Mouse (Mus musculus) MEL (cell line): ENCODE data around the gene Tmem237. TPM values are rescaled to one million over a fixed set of nuclear protein-coding genes. Genes with fewer than 3 reads are reported as not detected.

Experiments
- DNase-seq: peaks from one replicate; pipeline ENCODE4 v3.0.0; 2011; ENCODE audit warnings: low read depth, low spot score
- H3K27ac ChIP-seq: 2 replicates; pipeline ENCODE4 v1.5.1; 2012; ENCODE audit warnings: low read depth, mild to moderate bottlenecking, control low read depth, low read length, moderate library complexity; ENCODE audit not compliant: control insufficient read depth
- H3K27me3 ChIP-seq, 2 experiments: fragments of 150-350 bp in 1 of 2; sonication (generic) in 1 of 2; 2 replicates each; pipeline ENCODE4 v1.6.1; 2012; ENCODE audit warnings: low read length in 2 of 2, mild to moderate bottlenecking in 2 of 2, improper control_type of control experiment in 1 of 2, moderate library complexity in 1 of 2; ENCODE audit not compliant: insufficient read depth in 2 of 2, control insufficient read depth in 1 of 2
- H3K36me3 ChIP-seq, 2 experiments: 2 replicates each; pipeline ENCODE4 v1.6.1; 2012 to 2014; ENCODE audit warnings: low read length in 2 of 2, improper control_type of control experiment in 1 of 2, inconsistent platforms in 1 of 2, mild to moderate bottlenecking in 1 of 2; ENCODE audit not compliant: insufficient read depth in 2 of 2, control insufficient read depth in 1 of 2
- H3K4me1 ChIP-seq, 2 experiments: fragments of 150-350 bp in 1 of 2; sonication (generic) in 1 of 2; 2 replicates each; pipeline ENCODE4 v1.6.1; 2012; ENCODE audit warnings: low read length in 2 of 2, improper control_type of control experiment in 1 of 2, mild to moderate bottlenecking in 1 of 2; ENCODE audit not compliant: insufficient read depth in 2 of 2, control insufficient read depth in 1 of 2
- H3K4me3 ChIP-seq, 2 experiments: fragments of 150-350 bp in 1 of 2; sonication (generic) in 1 of 2; 2 replicates each; pipeline ENCODE4 v1.5.1; 2012; ENCODE audit warnings: low read depth in 2 of 2, low read length in 2 of 2, mild to moderate bottlenecking in 2 of 2, moderate library complexity in 2 of 2, control low read depth in 1 of 2, improper control_type of control experiment in 1 of 2; ENCODE audit not compliant: control insufficient read depth in 1 of 2, insufficient read depth in 1 of 2
- H3K79me2 ChIP-seq: 2 replicates; pipeline ENCODE4 v1.6.1; 2012; ENCODE audit warnings: mild to moderate bottlenecking, low read length, moderate library complexity; ENCODE audit not compliant: control insufficient read depth, poor library complexity, insufficient read depth
- H3K9ac ChIP-seq: 2 replicates; pipeline ENCODE4 v1.6.1; 2012; ENCODE audit warnings: low read depth, mild to moderate bottlenecking, control low read depth, low read length, moderate library complexity; ENCODE audit not compliant: control insufficient read depth, poor library complexity, severe bottlenecking
- H3K9me3 ChIP-seq: fragments of 150-350 bp; sonication (generic); replicated peaks from 2 replicates; pipeline ENCODE4 v1.6.1; 2012; ENCODE audit warnings: mild to moderate bottlenecking, low read length, improper control_type of control experiment, moderate library complexity; ENCODE audit not compliant: insufficient read depth
- BHLHE40 ChIP-seq: IDR thresholded peaks from 2 replicates; pipeline ENCODE4 v1.6.1; 2012; ENCODE audit warnings: low read depth, mild to moderate bottlenecking, inconsistent platforms, low read length, improper control_type of control experiment, borderline replicate concordance
- CHD1 ChIP-seq: IDR thresholded peaks from 2 replicates; pipeline ENCODE4 v1.6.1; 2012; ENCODE audit warnings: low read depth, mild to moderate bottlenecking, inconsistent platforms, low read length, improper control_type of control experiment
- CTCF ChIP-seq, 3 experiments: IDR thresholded peaks in 2 of 3; conservative IDR thresholded peaks in 1 of 3; 2 replicates each; pipeline ENCODE4 v1.5.1; 2011 to 2012; ENCODE audit warnings: low read length in 3 of 3, low read depth in 2 of 3, mild to moderate bottlenecking in 2 of 3, improper control_type of control experiment in 1 of 3, inconsistent platforms in 1 of 3, mixed read lengths in 1 of 3, moderate library complexity in 1 of 3; ENCODE audit not compliant: control insufficient read depth in 1 of 3, insufficient read depth in 1 of 3, poor library complexity in 1 of 3, severe bottlenecking in 1 of 3
- E2F4 ChIP-seq: IDR thresholded peaks from 2 replicates; pipeline ENCODE4 v1.6.1; 2011; ENCODE audit warnings: low read depth, low read length, improper control_type of control experiment, borderline replicate concordance
- ELF1 ChIP-seq: IDR thresholded peaks from 2 replicates; pipeline ENCODE4 v1.6.1; 2014; ENCODE audit warnings: low read depth, mild to moderate bottlenecking, inconsistent platforms, low read length, improper control_type of control experiment, moderate library complexity
- EP300 ChIP-seq, 2 experiments: IDR thresholded peaks; 2 replicates each; pipeline ENCODE4 v1.6.1; 2011; ENCODE audit warnings: improper control_type of control experiment in 2 of 2, low read length in 2 of 2, low read depth in 1 of 2, mild to moderate bottlenecking in 1 of 2
- ETS1 ChIP-seq: IDR thresholded peaks from 2 replicates; pipeline ENCODE4 v1.6.1; 2012; ENCODE audit warnings: low read depth, mild to moderate bottlenecking, inconsistent platforms, low read length, improper control_type of control experiment, moderate library complexity
- GATA1 ChIP-seq: IDR thresholded peaks from 2 replicates; pipeline ENCODE4 v1.6.1; 2011; ENCODE audit warnings: low read depth, low read length, improper control_type of control experiment
- KAT2A ChIP-seq: conservative IDR thresholded peaks from 2 replicates; pipeline ENCODE4 v1.6.1; 2012; ENCODE audit warnings: low read depth, low read length, improper control_type of control experiment, inconsistent platforms
- MAZ ChIP-seq: IDR thresholded peaks from 2 replicates; pipeline ENCODE4 v1.6.1; 2012; ENCODE audit warnings: low read depth, mild to moderate bottlenecking, inconsistent platforms, low read length, improper control_type of control experiment
- MEF2A ChIP-seq: IDR thresholded peaks from 2 replicates; pipeline ENCODE4 v1.6.1; 2014; ENCODE audit warnings: low read depth, mild to moderate bottlenecking, inconsistent platforms, low read length, improper control_type of control experiment; ENCODE audit not compliant: poor library complexity, insufficient replicate concordance, severe bottlenecking; ENCODE audit errors: extremely low read depth
- MXI1 ChIP-seq: IDR thresholded peaks from 2 replicates; pipeline ENCODE4 v1.6.1; 2011; ENCODE audit warnings: mild to moderate bottlenecking, low read depth, low read length, improper control_type of control experiment
- MYB ChIP-seq: IDR thresholded peaks from 2 replicates; pipeline ENCODE4 v1.6.1; 2011; ENCODE audit warnings: mild to moderate bottlenecking, low read depth, low read length, improper control_type of control experiment
- NELFE ChIP-seq: IDR thresholded peaks from 2 replicates; pipeline ENCODE4 v1.6.1; 2011; ENCODE audit warnings: low read depth, low read length, improper control_type of control experiment
- POLR2A ChIP-seq, 2 experiments: IDR thresholded peaks; 2 replicates each; pipeline ENCODE4 v1.6.1; 2011 to 2012; ENCODE audit warnings: low read length in 2 of 2, mild to moderate bottlenecking in 2 of 2, control low read depth in 1 of 2, improper control_type of control experiment in 1 of 2, low read depth in 1 of 2, moderate library complexity in 1 of 2; ENCODE audit not compliant: control insufficient read depth in 1 of 2, insufficient read depth in 1 of 2, poor library complexity in 1 of 2
- POLR2AphosphoS5 ChIP-seq: IDR thresholded peaks from 2 replicates; pipeline ENCODE4 v1.6.1; 2012; ENCODE audit warnings: low read depth, borderline replicate concordance, mild to moderate bottlenecking, inconsistent platforms, low read length, moderate library complexity, mixed read lengths
- RAD21 ChIP-seq: IDR thresholded peaks from 2 replicates; pipeline ENCODE4 v1.6.1; 2011; ENCODE audit warnings: mild to moderate bottlenecking, low read depth, low read length, improper control_type of control experiment
- RCOR1 ChIP-seq: IDR thresholded peaks from 2 replicates; pipeline ENCODE4 v1.6.1; 2012; ENCODE audit warnings: low read depth, mild to moderate bottlenecking, inconsistent platforms, low read length, improper control_type of control experiment
- SIN3A ChIP-seq: IDR thresholded peaks from 2 replicates; pipeline ENCODE4 v1.6.1; 2012; ENCODE audit warnings: low read length, improper control_type of control experiment, inconsistent platforms
- SMC3 ChIP-seq: IDR thresholded peaks from 2 replicates; pipeline ENCODE4 v1.6.1; 2011; ENCODE audit warnings: low read depth, low read length, improper control_type of control experiment
- TCF12 ChIP-seq: IDR thresholded peaks from 2 replicates; pipeline ENCODE4 v1.6.1; 2014; ENCODE audit warnings: low read depth, mild to moderate bottlenecking, inconsistent platforms, low read length, improper control_type of control experiment, moderate library complexity
- UBTF ChIP-seq: IDR thresholded peaks from 2 replicates; pipeline ENCODE4 v1.6.1; 2012; ENCODE audit warnings: low read depth, mild to moderate bottlenecking, inconsistent platforms, low read length, improper control_type of control experiment, moderate library complexity, borderline replicate concordance; ENCODE audit not compliant: insufficient read depth
- USF1 ChIP-seq: IDR thresholded peaks from 2 replicates; pipeline ENCODE4 v1.6.1; 2014; ENCODE audit warnings: low read depth, mild to moderate bottlenecking, inconsistent platforms, low read length, improper control_type of control experiment, moderate library complexity
- ZC3H11A ChIP-seq: IDR thresholded peaks from 2 replicates; pipeline ENCODE4 v1.6.1; 2012; ENCODE audit warnings: low read depth, mild to moderate bottlenecking, inconsistent platforms, low read length, improper control_type of control experiment
- ZMIZ1 ChIP-seq: IDR thresholded peaks from 2 replicates; pipeline ENCODE4 v1.6.1; 2012; ENCODE audit warnings: low read depth, mild to moderate bottlenecking, inconsistent platforms, low read length, improper control_type of control experiment, moderate library complexity
- ZNF384 ChIP-seq: IDR thresholded peaks from 2 replicates; pipeline ENCODE4 v1.6.1; 2012; ENCODE audit warnings: low read depth, mild to moderate bottlenecking, inconsistent platforms, low read length, improper control_type of control experiment
- polyA plus RNA-seq, 2 experiments: library from polyadenylated mRNA; stranded (reverse) in 1 of 2; unstranded in 1 of 2; fragments of >175 nt in 1 of 2; fragments of >200 nt in 1 of 2; gene quantifications; 2 replicates each; pipeline versions ENCODE4 v1.2.1 to v1.2.4; 2012; ENCODE audit warnings: low replicate concordance in 2 of 2, low read depth in 1 of 2; ENCODE audit not compliant: insufficient read length in 2 of 2, insufficient read depth in 1 of 2, missing spikeins in 1 of 2
- total RNA-seq: library from RNA; depleted of rRNA; stranded (reverse); fragments of 300-350 nt; gene quantifications from 2 replicates; pipeline ENCODE4 v1.2.3, GENCODE M21; 2012

The Tmem237 gene
- total and polyA plus RNA-seq, 3 experiments: 13.2 to 20.1 TPM; not detected in 1

DNA sequence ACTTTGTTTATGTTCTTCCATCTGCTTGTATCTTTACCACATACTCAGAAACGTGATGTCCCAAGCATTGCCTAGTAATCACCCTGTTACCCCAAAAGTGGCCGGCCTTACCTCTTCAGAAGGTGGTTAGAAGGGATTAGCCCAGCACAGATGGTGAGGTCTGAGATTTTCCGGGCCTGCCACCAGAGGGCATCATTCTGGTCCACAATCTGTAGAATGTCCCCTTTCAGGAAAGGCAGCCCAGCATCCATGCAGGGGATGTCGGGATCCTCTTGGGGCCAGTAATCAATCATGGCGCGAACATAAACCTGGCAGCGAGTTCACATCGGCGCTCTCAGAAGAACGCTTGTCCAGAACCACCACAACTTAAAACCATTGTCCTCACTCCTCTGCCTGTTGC lies 24.3 kb upstream of the Tmem237 start:
- H3K79me2 ChIP-seq: no peaks in the 10 kb centered on the region
- H3K27ac ChIP-seq: no peak overlapping the region
- H3K4me3 ChIP-seq: no peak overlapping the region
- H3K4me1 ChIP-seq: no peaks in the 10 kb centered on the region
- H3K27me3 ChIP-seq: peaks cover 0 to 1% of the 10 kb centered on the region in 2 experiments; a peak in 2 of 4 replicates
- DNase-seq: peak; percentile 39
- H3K9ac ChIP-seq: no peak overlapping the region
- H3K36me3 ChIP-seq: no peaks in the 10 kb centered on the region
- H3K9me3 ChIP-seq: no peaks in the 10 kb centered on the region
- TF ChIP-seq E2F4: no peak
- TF ChIP-seq SMC3: peak; percentile 82
- no peak for TF ChIP-seq MAZ
- no peak for TF ChIP-seq CHD1
- TF ChIP-seq RAD21: peak; percentile 34
- TF ChIP-seq ETS1: no peak
- peak; percentile 43 to 65 (median 60) for TF ChIP-seq CTCF (IDR thresholded peaks at IDR 0.05 in 2 of 3, conservative IDR thresholded peaks at IDR 0.05 in 1 of 3; ENCODE audit: control insufficient read depth in 1 of 3, insufficient read depth in 1 of 3, low read depth in 2 of 3, low read length in 3 of 3, poor library complexity in 1 of 3, severe bottlenecking in 1 of 3)
- TF ChIP-seq UBTF: no peak
- no peak for TF ChIP-seq EP300 (IDR thresholded peaks at IDR 0.05; ENCODE audit: low read depth in 1 of 2, low read length in 2 of 2)
- no peak for TF ChIP-seq ZNF384
- TF ChIP-seq USF1: no peak
- no peak for TF ChIP-seq NELFE
- TF ChIP-seq RCOR1: no peak
- no peak for TF ChIP-seq MXI1
- no peak for TF ChIP-seq SIN3A
- no peak for TF ChIP-seq POLR2AphosphoS5
- no peak for TF ChIP-seq POLR2A (IDR thresholded peaks at IDR 0.05; ENCODE audit: control insufficient read depth in 1 of 2, insufficient read depth in 1 of 2, low read depth in 1 of 2, low read length in 2 of 2, poor library complexity in 1 of 2)
- no peak for TF ChIP-seq TCF12
- no peak for TF ChIP-seq ELF1
- TF ChIP-seq MEF2A: no peak
- TF ChIP-seq BHLHE40: no peak
- TF ChIP-seq ZC3H11A: peak; percentile 34; the same call in 1 of the 2 replicates
- TF ChIP-seq, all 39 proteins: peak for 4

- TF ChIP-seq ZC3H11A (peak; percentile 85), TCF12 (no peak), ZMIZ1 (no peak), MYB (no peak), MEF2A (no peak), SMC3 (peak; percentile 93), KAT2A (no peak), RAD21 (peak; percentile 85), GATA1 (peak; percentile 46; the same call in 1 of the 2 replicates), SIN3A (no peak), POLR2AphosphoS5 (no peak), MXI1 (no peak), CTCF (IDR thresholded peaks at IDR 0.05 in 2 of 3, conservative IDR thresholded peaks at IDR 0.05 in 1 of 3; ENCODE audit: control insufficient read depth in 1 of 3, insufficient read depth in 1 of 3, low read depth in 2 of 3, low read length in 3 of 3, poor library complexity in 1 of 3, severe bottlenecking in 1 of 3) (peak; percentile 61 to 82 (median 68))
- peaks cover 0 to 1% of the 10 kb centered on the region in 2 experiments; a peak in 1 of 4 replicates for H3K27me3 ChIP-seq
- no peaks in the 10 kb centered on the region for H3K79me2 ChIP-seq
- peak; percentile 73 for DNase-seq
- H3K36me3 ChIP-seq: no peaks in the 10 kb centered on the region
- no peaks in the 10 kb centered on the region for H3K9me3 ChIP-seq
- H3K4me3 ChIP-seq: no peak overlapping the region
- H3K27ac ChIP-seq: no peak overlapping the region
- H3K9ac ChIP-seq: no peak overlapping the region
- no peaks in the 10 kb centered on the region for H3K4me1 ChIP-seq
These were observed 22.6 kb upstream of the Tmem237 start for GRCm38 (mm10) chr1:59142809-59143208.
